Mouse (Mus musculus) midbrain, embryonic 10.5 days (tissue): ENCODE results near the gene Lrrc8a. TPM values are rescaled to one million over a fixed set of nuclear protein-coding genes. Genes with fewer than 3 reads are reported as not detected.

Experiments
- DNase-seq: peaks from one replicate; pipeline ENCODE4 v3.0.0-alpha.2; 2017; ENCODE audit warnings: low spot score
- H3K27ac ChIP-seq: fragments of 300-500 bp; sonication (generic); replicated peaks from 2 replicates; pipeline ENCODE4 v1.5.1; 2016; ENCODE audit warnings: mild to moderate bottlenecking
- H3K27me3 ChIP-seq: fragments of 300-500 bp; sonication (generic); 2 replicates; pipeline ENCODE4 v1.6.1; 2016; ENCODE audit warnings: low read depth, mild to moderate bottlenecking; ENCODE audit not compliant: poor library complexity, severe bottlenecking
- H3K36me3 ChIP-seq: fragments of 300-500 bp; sonication (generic); 2 replicates; pipeline ENCODE4 v1.6.1; 2016; ENCODE audit warnings: mild to moderate bottlenecking, moderate library complexity
- H3K4me1 ChIP-seq: fragments of 300-500 bp; sonication (generic); 2 replicates; pipeline ENCODE4 v1.6.1; 2016
- H3K4me3 ChIP-seq: fragments of 300-500 bp; sonication (generic); 2 replicates; pipeline ENCODE4 v1.5.1; 2016; ENCODE audit warnings: mild to moderate bottlenecking, moderate library complexity
- H3K9me3 ChIP-seq: fragments of 300-500 bp; sonication (generic); replicated peaks from 2 replicates; pipeline ENCODE4 v1.6.1; 2016; ENCODE audit warnings: mild to moderate bottlenecking
- WGBS: fragments of 180-500 bp; shearing (Covaris S2); methylation state at CpG from one replicate; pipeline ENCODE4 v1.1.7; 2016; 5-methylcytosine and 5-hydroxymethylcytosine counted together
- polyA plus RNA-seq: library from polyadenylated mRNA; unstranded; fragments of >200 nt; fragmentation: Nextera tagmentation; extraction: Ambion mirVana; gene quantifications from 2 replicates; pipeline ENCODE4 v1.2.1, GENCODE M21; 2016

The Lrrc8a gene
- polyA plus RNA-seq = 40.8 and 43.7 TPM in 2 replicates

- peaks cover 31% of the 10 kb centered on the region for H3K4me1 ChIP-seq
- peak within 1 kb of the TSS; percentile 95 for H3K27ac ChIP-seq
- H3K36me3 ChIP-seq = peaks cover 29% of the 10 kb centered on the region
- WGBS = under 1% methylated on average over 67 of the region's 67 CpGs
- no peaks in the 10 kb centered on the region for H3K27me3 ChIP-seq
- no peaks in the 10 kb centered on the region for H3K9me3 ChIP-seq
- peak; percentile 100 for DNase-seq
- H3K4me3 ChIP-seq = peak within 1 kb of the TSS; percentile 97
Measured at GRCm38 (mm10) chr2:30237199-30237880, at the start of gene Lrrc8a. Gene Lrrc8a (plus strand): TSS chr2:30237715.

DNA sequence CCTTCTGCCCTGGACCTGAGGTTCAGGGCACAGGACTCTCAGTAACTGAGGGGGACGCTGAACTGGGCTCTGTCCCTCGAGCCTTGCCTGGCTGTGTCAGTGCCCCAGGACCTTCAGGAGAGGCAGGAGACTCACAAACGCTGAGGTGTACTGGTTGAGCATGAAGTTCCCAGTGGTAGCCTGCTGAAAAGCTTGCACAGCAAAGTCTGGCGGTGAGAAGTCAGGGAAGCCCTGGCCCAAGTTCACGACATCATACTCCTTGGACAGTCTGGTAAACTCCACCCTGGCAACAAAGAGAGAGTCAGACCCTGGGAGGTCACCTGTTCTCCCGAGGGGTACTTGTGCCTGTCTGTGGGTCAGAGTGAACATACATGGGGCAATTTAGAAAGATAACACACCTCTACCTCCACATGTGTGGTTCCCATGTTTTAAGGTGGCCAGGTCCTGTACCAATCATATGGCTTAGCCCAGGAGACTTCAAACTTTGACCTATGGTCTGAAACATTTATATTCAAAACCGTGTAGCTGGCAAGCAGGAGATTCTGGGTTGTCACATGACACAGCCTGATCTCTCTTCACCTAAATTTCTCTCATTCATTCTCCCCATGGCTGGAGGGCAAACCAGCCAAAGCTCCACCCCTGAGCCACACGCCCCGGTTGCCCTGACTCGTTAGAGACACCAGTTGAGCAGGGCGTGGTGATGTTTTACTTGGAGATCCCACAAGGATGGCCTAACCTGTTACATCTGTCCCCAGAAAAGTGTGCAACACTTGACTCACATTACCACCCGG is 45.5 kb upstream of the Lrrc8a start:
- WGBS = 89% methylated on average over 12 of the region's 12 CpGs
- no peak for DNase-seq
- 0 out of 2 replicates have a peak, but pooled peaks cover 9% of the 10 kb centered on the region for H3K36me3 ChIP-seq

DNA sequence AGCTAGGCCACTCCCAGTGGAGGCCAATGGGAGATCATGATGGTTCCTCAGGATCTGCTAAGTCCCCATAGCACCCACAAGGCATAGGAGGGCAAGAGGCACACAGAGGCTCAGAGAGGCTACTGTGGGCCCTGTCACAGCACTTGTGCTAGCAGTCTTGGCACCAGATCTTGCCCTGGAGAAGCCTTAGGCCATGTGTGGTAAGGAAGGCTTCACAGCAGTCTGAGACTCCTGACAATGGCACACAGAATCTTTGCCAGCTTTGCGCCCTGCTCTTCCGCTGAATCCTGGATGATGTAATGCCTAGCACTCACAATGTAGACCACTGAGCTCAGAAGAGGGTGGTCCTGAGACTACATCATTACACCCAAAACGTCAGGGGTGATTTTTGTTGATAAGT is 42.9 kb upstream of the Lrrc8a start:
- Histone ChIP-seq H3K27me3 (no peaks in the 10 kb centered on the region), H3K27ac (no peak overlapping the region), H3K36me3 (0 out of 2 replicates have a peak, but pooled peaks cover 9% of the 10 kb centered on the region), H3K4me1 (no peaks in the 10 kb centered on the region), H3K9me3 (no peaks in the 10 kb centered on the region), H3K4me3 (no peak overlapping the region)
- 88% methylated on average over 3 of the region's 3 CpGs for WGBS
- no peak for DNase-seq

More for the DNA sequence above, 45.5 kb upstream of the Lrrc8a start:
- H3K4me3 ChIP-seq = no peak overlapping the region
- 0 out of 2 replicates have a peak, but pooled peaks cover 2% of the 10 kb centered on the region for H3K4me1 ChIP-seq
- no peaks in the 10 kb centered on the region for H3K9me3 ChIP-seq
- no peaks in the 10 kb centered on the region for H3K27me3 ChIP-seq
- H3K27ac ChIP-seq = no peak overlapping the region

- H3K4me3 ChIP-seq = no peak overlapping the region
- H3K4me1 ChIP-seq = no peaks in the 10 kb centered on the region
- 0 out of 2 replicates have a peak, but pooled peaks cover 2% of the 10 kb centered on the region for H3K36me3 ChIP-seq
- no peak for DNase-seq
- WGBS = 76% methylated on average over 4 of the region's 4 CpGs
- H3K27me3 ChIP-seq = no peaks in the 10 kb centered on the region
- H3K27ac ChIP-seq = no peak overlapping the region
- H3K9me3 ChIP-seq = no peaks in the 10 kb centered on the region
Measured at GRCm38 (mm10) chr2:30198021-30198420, 39.5 kb upstream of the Lrrc8a start.

DNA sequence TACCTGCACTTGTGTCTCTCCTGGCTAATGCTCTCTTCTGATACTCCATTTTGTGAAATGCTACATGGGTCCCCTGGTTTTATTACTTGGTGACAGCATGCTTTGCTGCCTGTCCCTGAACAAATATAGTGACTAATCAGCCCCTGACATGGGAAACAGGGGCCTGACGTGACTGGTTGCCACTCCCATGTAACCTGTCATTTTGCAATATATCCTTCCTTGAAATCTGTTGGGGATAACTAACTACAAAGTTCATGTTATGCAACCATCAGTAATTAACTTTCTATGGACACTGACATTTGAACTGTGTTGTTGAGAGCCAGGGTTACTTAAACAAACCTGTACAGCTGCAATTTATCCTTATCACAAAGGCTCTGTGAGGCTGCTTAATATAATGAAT is 37.5 kb upstream of the Lrrc8a start:
- WGBS = 86% methylated on average over 1 of the region's 1 CpGs
- no peaks in the 10 kb centered on the region for H3K9me3 ChIP-seq
- H3K36me3 ChIP-seq = 0 out of 2 replicates have a peak, but pooled peaks cover 2% of the 10 kb centered on the region
- no peak overlapping the region for H3K27ac ChIP-seq
- H3K4me1 ChIP-seq = peaks cover 5% of the 10 kb centered on the region
- DNase-seq = no peak
- no peak overlapping the region for H3K4me3 ChIP-seq
- no peaks in the 10 kb centered on the region for H3K27me3 ChIP-seq

GRCm38 (mm10) chr2:30200388-30200925 is 37.1 kb upstream of the Lrrc8a start:
- Histone ChIP-seq H3K36me3 (0 out of 2 replicates have a peak, but pooled peaks cover 2% of the 10 kb centered on the region), H3K27ac (no peak overlapping the region), H3K9me3 (no peaks in the 10 kb centered on the region), H3K4me3 (no peak overlapping the region), H3K27me3 (no peaks in the 10 kb centered on the region), H3K4me1 (peaks cover 6% of the 10 kb centered on the region)
- DNase-seq = no peak
- WGBS = 86% methylated on average over 5 of the region's 5 CpGs

GRCm38 (mm10) chr2:30203439-30203838 is 34.1 kb upstream of the Lrrc8a start:
- H3K27me3 ChIP-seq = no peaks in the 10 kb centered on the region
- H3K27ac ChIP-seq = no peak overlapping the region
- no peaks in the 10 kb centered on the region for H3K36me3 ChIP-seq
- peaks cover 19% of the 10 kb centered on the region for H3K4me1 ChIP-seq
- no peak for DNase-seq
- H3K4me3 ChIP-seq = no peak overlapping the region
- WGBS = 70% methylated on average over 7 of the region's 7 CpGs
- H3K9me3 ChIP-seq = no peaks in the 10 kb centered on the region

DNA sequence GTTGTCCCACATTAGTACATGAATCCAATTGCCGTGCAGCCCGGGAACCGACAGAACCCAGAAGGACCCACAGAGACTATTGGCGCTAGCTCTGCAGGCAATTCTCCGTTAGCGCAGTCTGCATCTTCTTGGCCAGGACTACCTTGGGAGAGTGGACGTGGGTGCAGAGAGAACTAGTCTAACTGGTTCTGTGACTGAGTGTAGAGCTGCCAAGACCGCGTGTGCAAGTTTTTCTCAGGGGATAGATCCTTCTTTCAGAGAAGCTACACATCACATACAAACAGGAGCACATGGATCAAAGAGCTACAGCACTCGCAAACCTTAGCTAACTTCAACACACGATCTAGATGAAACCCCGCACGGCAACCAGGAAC is 32.3 kb upstream of the Lrrc8a start:
- peaks cover 19% of the 10 kb centered on the region for H3K4me1 ChIP-seq
- no peaks in the 10 kb centered on the region for H3K27me3 ChIP-seq
- DNase-seq = no peak
- 5% methylated on average over 13 of the region's 13 CpGs for WGBS
- no peaks in the 10 kb centered on the region for H3K9me3 ChIP-seq
- H3K36me3 ChIP-seq = no peaks in the 10 kb centered on the region
- H3K4me3 ChIP-seq = peak overlapping the region; percentile 82
- H3K27ac ChIP-seq = peak overlapping the region; percentile 78

DNA sequence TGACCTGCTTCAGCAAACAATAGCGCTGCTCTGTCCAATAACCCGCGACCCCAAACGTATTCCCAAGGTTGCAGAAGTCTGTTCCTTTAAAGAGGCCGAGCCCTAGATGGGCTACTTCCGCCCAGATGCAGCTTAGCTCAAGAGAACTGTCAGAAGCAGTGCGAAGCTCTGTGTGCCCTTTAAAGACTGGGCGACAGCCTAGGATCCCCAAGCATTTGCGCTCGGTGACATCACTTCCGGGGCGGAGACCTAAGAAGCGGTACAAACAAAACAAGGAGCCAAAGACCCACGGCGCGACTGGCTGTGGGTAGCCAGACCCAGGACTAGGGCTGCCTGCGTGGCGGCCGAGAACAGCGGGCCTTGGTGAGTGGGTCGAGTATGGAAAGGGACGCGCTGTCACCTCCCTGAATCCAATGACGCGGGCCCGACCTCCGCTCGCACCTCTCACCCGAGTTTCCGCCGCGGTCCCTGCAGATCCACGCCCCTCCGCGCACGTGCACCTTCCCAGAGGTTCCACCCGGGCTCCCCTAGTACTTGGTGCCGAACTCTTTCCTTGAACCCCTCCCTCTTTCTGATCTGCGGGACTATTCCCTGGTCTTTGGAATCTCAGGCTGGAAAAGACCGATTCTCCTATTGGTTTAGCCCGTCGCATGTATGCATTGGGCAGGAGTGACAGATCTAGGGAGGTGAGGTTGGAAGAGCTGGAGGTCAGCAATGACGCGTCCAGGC is 31.7 kb upstream of the Lrrc8a start, which contains the start of gene Kyat1:
Gene Kyat1 (minus strand): TSS at position 219 of the 729 bp plus-strand sequence.
- Histone ChIP-seq H3K4me3 (peak within 1 kb of the TSS; percentile 82), H3K9me3 (no peaks in the 10 kb centered on the region), H3K27me3 (no peaks in the 10 kb centered on the region), H3K27ac (peak within 1 kb of the TSS; percentile 78), H3K4me1 (peaks cover 19% of the 10 kb centered on the region), H3K36me3 (no peaks in the 10 kb centered on the region)
- WGBS = under 1% methylated on average over 44 of the region's 44 CpGs
- peak; percentile 95 for DNase-seq

- no peak overlapping the region for H3K27ac ChIP-seq
- H3K9me3 ChIP-seq = no peaks in the 10 kb centered on the region
- no peaks in the 10 kb centered on the region for H3K27me3 ChIP-seq
- no peak for DNase-seq
- 79% methylated on average over 4 of the region's 4 CpGs for WGBS
- H3K4me1 ChIP-seq = peaks cover 19% of the 10 kb centered on the region
- no peak overlapping the region; the same call in 1 of the 2 replicates for H3K4me3 ChIP-seq
- H3K36me3 ChIP-seq = no peaks in the 10 kb centered on the region
Measured at GRCm38 (mm10) chr2:30207401-30207800, 30.1 kb upstream of the Lrrc8a start.

- Histone ChIP-seq H3K4me3 (no peak overlapping the region), H3K4me1 (peaks cover 19% of the 10 kb centered on the region), H3K36me3 (no peaks in the 10 kb centered on the region), H3K27ac (no peak overlapping the region), H3K9me3 (no peaks in the 10 kb centered on the region), H3K27me3 (no peaks in the 10 kb centered on the region)
- DNase-seq = no peak
- 82% methylated on average over 5 of the region's 5 CpGs for whole genome bisulfite sequencing
Measured at GRCm38 (mm10) chr2:30207886-30208285, 29.6 kb upstream of the Lrrc8a start.

DNA sequence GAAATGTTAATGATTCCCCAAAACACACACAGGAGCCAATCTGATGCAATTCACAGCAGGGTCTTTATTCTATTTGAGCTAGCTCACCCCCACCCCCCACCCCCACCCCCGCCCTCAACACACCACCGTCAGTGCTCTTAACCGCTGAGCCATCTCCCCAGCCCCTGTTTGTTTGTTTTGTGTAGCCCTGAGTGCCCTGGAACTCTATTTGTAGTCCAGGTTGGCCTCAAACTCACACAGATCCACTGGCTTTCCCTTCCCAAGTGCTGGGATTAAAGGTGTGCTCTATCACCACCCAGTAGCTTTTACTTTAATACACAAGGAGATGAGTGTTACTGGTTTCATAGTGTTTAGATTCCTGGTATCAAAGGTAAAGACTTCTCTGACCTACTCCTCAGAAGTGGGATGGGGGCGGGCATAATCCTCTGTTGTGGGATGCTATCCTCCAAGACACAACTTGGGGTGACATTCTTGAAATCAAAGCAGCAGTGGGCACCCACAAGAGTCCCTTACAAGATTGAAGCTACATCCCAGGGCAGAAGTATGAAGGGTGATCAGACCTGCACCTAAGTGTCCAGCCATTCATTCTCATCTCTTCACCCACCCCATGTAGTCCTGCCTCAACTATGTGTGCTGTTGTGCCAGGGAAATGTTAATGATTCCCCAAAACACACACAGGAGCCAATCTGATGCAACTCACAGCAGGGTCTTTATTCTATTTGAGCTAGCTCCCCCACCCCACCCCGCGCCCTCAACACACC is 25.9 kb upstream of the Lrrc8a start:
- Histone ChIP-seq H3K4me3 (no peak overlapping the region), H3K4me1 (peaks cover 5% of the 10 kb centered on the region), H3K36me3 (no peaks in the 10 kb centered on the region), H3K27ac (no peak overlapping the region), H3K27me3 (no peaks in the 10 kb centered on the region), H3K9me3 (no peaks in the 10 kb centered on the region)
- no peak for DNase-seq
- 70% methylated on average over 6 of the region's 6 CpGs for WGBS
